Mouse (Mus musculus) testis, adult 2 months (tissue): ENCODE data around the gene Ly6g6d.

Experiments
- CTCF ChIP-seq: fragments of 200-500 bp; IDR thresholded peaks from 2 replicates; pipeline ENCODE4 v1.5.1; 2012; ENCODE audit warnings: low read depth, mild to moderate bottlenecking, inconsistent platforms, low read length, moderate library complexity; ENCODE audit not compliant: control insufficient read depth, insufficient read depth, insufficient replicate concordance
- POLR2A ChIP-seq: fragments of 200-500 bp; IDR thresholded peaks from 2 replicates; pipeline ENCODE4 v1.6.1; 2012; ENCODE audit warnings: low read depth, mild to moderate bottlenecking, inconsistent platforms, low read length, moderate library complexity; ENCODE audit not compliant: control insufficient read depth

DNA sequence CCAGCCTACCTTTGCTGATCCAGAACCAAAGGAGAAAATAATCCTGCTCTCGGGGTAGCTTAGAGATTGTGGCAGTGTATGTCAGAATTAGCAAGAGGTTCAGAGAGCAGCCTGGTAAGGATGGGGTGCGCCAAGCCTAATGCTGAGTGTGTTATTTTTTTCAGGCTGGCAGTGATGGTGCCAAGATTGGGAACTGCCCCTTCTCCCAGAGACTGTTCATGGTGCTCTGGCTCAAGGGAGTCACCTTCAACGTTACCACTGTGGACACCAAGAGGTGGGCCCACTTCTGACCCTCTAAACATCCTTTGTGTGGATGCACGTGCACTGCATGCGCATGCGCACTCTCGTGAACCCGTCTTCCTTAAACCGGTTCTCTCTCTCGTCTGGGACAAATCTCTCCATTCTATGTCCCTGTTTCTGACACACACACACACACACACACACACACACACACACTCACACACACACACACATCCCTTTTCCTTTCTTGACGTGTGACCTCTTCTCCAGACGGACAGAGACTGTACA, 25.5 kb downstream of the Ly6g6d start:
- TF ChIP-seq POLR2A (no peak), CTCF (no peak)
